Mouse (Mus musculus): Measurements from ENCODE around the gene Ube2d2b.

Gene Ube2d2b

DNA sequence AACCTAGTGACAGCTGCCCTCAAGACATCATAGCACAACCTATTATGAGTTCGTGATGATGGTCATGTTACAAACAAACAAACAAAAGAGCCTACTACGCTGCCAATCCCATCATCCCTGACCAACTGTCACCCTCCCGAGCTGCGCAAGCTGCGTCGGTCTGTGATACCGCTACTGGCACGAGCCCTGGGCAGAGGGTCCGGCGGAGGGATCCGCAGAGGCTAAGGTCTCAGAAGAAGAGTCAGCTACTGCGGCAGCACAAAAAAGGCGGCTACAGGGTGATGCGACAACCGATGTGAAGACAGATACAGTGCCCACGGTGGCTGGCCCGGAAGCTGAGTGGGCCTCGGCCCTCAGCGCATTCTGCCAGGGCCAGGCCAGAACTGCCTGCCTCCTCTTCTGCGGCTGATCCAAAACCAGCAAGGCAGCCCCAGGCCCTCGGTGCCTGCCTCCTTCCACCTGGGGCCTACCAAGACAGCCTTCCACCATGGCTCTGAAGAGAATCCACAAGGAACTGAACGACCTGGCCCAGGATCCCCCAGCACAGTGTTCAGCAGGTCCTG lies at the start of gene Ube2d2b:
Ube2d2b (plus strand) TSS at position 102 of the 563 bp plus-strand sequence.
- no peak for DNase-seq (ENCODE audit: low read depth)

DNA sequence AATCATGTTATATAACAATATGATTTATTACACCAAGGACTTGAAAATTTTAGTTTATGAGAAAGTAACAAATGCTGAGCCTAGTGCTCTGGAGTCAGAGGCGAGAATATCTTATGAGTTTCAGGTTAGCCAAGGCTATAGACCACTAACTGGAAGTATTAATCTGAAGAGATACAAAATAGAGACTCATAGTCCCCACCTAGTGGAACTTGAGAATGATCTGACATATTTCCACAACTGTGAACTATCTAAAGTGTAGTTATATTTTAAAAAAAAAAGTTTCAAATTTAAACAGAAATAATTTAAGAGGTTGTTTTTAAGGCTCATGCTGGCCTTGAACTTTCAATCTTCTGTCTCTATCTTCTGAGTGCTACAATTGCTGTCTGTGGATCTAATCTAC lies 47.5 kb upstream of the Ube2d2b start:
- no peak for DNase-seq (ENCODE audit: low read depth)

DNA sequence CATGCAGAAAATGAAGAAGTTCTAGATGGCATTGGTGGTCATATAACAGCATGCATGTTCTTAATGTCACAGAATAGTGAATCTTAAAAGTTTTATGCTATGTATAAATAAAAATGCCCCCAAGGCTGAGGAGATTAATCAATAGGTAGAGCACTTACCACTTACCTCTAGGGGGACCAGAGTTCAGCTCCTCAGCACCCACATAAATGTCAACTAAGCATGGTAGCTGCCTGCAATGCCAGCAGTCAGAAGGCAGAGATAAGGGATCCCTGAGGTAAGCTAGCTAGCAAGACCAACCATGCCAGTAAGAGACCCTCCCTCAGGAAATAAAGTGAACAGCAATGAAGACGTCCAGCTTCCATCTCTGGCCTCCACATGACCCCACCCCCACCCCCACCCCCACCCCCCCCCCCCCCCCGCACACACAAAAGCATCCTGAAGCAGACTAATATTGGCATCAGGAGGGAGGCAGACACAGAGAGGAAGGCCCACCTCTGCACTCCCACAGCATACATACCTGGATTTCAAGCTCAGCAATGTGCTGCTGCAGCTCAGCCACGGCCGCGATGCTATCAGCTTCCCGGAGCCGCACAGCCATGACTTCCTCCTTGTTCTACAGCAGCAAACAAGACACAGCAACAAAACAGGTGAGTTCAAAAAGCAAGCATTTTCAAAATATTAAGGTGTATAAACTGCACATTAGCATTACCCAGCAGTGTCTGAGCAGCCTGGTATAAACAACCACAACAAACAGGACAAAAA lies 42.0 kb upstream of the Ube2d2b start:
- DNase-seq (ENCODE audit: low read depth), result no peak

DNA sequence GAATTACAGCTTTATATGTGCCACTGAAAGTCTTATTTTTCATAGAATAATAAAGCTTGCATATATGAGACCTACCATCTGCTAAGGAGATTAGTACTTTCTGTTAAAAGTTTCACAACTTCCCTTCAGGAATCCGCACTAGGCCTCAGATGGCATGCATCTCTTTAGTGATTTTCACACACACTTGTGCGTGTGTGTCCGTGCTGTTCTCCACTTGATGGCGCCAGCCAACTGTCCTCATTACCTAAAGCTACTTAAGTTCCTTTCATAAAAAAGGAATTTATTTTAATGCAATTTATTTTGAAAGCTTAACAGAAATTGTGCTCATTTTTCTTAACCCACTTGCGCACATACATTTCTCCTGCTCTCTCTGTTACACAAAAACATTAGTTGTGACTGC lies 40.4 kb upstream of the Ube2d2b start:
- peak; percentile 13 for DNase-seq (ENCODE audit: low read depth)

DNA sequence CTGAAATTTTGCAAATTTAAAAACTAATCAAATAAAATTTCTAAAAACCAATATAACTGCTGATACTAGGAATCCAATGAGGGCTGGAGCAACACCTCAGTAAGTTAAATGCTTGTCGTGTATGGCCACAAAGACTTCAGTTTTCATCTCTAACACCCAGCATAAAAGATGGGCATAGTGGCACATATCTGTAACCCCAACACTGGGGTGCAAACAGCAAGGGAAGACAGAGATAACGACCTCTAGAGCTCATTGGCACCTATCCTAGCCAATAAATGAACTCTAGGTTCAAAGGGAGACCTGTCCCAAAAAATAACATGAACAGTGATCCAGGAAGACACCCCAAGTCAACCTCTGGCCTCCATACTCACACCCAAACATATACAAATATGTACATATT lies 37.9 kb upstream of the Ube2d2b start:
- peak; percentile 7 for DNase-seq (ENCODE audit: low read depth)

DNA sequence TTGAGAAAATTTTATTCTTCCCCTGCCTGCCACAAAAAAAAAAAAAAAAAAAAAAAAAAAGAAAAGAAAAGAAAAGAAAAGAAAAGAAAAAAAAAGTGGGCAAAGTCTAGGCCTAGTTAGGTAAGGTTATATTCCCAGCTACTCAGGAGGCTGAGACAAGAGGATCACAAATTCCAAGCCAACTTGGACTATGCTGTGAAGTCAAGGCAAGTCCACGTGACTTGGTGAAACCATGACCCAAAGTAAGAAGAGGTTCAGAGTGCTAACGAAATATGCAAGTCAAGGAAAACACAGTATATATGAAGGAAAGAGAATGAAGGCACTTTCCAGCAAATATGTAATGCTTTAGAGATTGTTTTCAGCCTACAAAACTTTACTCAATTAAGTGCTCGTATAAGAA lies 37.4 kb upstream of the Ube2d2b start:
- DNase-seq (ENCODE audit: low read depth), result no peak

DNA sequence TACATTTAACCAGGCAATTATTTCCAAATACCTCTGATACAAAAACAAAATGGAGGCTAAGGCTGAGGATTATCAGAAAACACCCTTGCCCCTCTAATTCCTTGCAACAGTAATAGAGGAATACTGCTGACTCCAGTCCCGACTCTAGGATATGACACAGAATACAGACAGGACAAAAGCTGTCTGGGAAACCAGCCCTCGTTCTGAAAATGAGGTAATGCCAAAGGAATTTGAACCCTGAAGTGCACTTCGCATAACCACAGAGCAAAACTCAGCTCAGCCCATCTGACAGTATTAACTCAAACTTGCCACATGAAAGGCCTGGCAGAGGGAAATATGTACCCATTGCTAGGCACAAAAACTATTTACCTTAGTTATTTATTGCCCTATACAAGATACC lies 36.6 kb upstream of the Ube2d2b start:
- no peak for DNase-seq (ENCODE audit: low read depth)

DNA sequence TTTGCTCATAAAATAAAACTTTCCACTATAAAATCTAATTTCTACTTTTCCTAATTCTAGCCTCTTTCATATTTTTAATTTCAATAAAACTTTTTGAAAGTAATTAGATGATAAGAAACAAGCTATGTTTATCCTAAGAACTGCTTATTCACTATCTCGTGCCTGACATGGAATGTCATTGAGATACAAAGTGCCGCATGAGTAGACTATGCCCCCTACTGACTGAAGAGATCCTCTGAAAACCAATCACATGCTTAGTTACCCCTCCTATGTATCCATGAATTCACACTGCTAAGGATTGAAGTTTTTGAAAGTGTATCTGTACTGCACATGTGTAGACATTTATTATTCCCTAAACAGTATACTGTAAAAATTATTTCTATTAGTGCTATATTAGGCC lies 36.0 kb upstream of the Ube2d2b start:
- peak; percentile 10 for DNase-seq (ENCODE audit: low read depth)

DNA sequence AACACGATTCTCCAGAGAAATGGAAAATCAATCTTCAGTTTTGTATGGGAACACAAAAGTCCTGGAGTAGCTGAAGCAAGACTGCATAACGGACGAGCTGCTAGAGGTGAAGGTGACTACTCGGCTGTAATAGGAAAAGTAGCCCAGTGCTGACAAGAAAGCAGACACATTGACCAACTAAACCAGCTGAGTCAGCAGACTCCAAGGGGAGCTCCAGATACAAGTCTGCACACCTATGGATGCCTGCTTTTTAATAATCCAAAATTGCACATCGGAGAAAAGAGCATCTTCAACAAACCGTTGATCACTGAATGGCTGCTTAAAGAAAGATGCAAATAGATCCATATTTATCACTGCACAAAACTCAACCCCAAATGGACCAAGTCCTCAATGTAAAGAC lies 31.6 kb upstream of the Ube2d2b start:
- no peak for DNase-seq (ENCODE audit: low read depth)

DNA sequence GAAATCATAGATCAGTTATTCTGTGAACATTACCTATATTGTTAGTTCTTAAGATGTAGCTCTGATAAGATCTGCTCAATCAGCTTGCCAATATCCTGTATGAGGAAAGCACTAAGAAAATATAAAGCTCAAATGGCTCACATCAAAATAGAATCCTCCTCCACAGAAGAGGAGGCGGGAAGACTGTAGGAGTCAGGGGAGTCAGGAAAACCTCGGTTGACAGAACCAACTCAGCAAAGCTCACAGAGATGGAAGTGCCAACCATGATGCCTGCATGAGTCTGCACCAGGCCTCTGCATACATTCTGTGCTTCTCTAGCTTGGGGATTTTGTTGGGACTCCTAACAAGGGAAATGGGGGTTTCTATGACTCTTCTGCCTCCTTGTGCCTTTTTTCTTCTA lies 28.7 kb upstream of the Ube2d2b start:
- DNase-seq (ENCODE audit: low read depth), result no peak

DNA sequence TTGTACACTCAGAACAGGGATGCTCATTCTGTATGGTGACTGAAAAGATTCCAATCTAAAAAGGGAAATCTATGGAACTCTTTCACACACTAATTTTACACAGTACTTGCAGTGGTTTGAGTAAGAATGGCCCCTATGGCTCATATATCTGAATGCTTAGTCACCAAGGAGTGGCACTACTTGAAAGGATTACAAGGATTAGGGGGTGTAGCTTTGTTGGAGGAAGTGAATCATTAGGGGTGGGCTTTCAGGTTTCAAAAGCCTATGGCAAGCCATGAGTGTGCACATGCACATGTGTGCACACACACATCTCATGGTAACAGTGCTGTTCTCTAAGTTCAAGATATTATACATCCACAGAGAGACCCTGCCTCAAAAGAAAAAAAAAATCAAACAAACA lies 27.3 kb upstream of the Ube2d2b start:
- DNase-seq (ENCODE audit: low read depth), result no peak

DNA sequence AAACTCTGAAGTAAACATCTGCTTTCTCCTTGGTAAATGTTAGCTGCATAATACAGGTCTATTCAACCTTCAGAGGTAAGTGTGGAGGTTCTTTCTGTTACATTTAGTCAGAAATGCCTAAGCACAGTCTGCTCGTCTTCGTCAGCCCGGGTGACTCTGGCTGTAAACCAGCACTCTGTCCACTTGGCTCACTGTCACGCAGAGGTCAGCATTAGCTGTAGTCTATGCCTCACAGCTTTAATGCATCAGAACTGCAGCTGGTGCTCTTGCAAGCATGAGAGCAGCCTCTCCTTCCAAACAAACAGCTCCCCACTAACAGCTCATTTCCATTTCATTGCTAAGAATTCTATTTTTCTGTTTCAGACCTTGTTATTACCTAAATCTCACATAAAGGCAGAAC lies 22.4 kb upstream of the Ube2d2b start:
- DNase-seq (ENCODE audit: low read depth), result no peak

DNA sequence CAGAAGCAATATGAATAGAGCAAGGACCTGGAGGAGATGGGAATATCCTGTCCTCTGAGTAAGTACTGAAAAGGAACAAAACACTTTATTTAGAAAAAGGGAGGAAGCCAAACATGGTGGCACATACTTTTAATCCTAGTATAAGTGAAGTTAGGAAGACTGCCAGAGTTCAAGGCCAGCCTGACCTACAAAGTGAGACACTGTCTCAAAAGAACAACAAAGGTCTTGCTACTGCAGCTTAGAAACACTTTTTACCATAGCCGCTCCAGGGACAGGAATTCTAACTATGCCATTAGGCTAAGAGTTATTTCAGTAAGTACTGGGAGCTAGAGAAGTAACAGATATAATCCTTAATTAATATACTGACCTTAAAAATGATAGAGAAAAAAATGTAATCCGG lies 15.2 kb upstream of the Ube2d2b start:
- DNase-seq (ENCODE audit: low read depth), result no peak

DNA sequence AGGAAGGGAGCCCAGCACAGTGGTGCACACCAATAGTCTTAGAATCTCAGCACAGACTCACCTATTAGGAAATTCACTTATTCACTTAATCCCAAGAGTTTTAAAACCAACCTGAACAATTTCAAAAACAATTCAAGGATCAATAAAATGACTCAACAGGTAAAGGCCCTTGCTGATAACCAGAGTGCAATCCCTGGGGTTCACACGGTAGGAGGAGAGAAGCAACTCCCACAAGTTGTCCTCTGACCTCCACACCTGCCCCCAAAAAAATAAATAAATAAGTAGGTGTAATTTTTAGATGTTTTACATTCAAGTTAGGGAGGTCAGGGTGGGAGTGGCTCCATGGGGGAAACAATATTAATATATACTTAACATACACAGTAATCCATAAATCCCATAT lies 7.4 kb upstream of the Ube2d2b start:
- no peak for DNase-seq (ENCODE audit: low read depth)

DNA sequence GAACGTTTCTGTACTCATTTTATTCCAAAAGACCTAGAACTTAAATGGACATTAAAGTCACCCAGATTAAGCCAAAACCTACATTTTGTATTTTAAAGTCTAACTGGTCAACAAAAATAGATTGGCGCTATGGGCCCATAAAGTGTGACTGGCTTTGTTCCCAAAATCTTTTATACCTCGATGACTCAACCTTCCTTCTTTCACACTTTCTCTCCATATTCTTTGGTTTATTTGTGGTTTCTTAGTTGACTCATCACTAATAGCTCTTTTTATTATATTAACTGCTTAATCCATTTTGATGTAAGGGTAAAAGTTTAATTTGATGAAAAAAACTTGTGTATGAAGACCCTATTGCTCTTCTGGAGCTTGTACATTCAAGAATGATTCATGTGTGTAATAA lies 1.5 kb downstream of the Ube2d2b start:
- DNase-seq (ENCODE audit: low read depth), result no peak

DNA sequence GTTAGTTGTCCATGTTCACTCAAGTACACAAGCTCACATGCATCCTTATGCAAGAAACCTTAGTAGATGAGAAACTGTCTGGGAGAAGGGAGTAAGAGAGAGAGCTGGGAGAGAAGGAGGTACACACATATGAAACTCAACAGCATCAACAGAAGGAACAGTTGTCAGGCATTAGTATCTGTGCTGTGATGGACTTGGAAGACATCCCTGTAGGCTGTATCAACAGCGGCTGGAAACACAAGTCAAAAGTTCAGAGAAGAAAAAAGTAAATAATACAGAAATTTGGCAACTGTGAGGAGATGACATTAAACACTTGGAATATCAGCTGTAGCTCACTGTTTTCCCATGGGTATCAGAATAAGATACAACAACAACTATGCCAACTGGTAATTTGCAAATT lies 4.4 kb downstream of the Ube2d2b start:
- DNase-seq (ENCODE audit: low read depth), result no peak

DNA sequence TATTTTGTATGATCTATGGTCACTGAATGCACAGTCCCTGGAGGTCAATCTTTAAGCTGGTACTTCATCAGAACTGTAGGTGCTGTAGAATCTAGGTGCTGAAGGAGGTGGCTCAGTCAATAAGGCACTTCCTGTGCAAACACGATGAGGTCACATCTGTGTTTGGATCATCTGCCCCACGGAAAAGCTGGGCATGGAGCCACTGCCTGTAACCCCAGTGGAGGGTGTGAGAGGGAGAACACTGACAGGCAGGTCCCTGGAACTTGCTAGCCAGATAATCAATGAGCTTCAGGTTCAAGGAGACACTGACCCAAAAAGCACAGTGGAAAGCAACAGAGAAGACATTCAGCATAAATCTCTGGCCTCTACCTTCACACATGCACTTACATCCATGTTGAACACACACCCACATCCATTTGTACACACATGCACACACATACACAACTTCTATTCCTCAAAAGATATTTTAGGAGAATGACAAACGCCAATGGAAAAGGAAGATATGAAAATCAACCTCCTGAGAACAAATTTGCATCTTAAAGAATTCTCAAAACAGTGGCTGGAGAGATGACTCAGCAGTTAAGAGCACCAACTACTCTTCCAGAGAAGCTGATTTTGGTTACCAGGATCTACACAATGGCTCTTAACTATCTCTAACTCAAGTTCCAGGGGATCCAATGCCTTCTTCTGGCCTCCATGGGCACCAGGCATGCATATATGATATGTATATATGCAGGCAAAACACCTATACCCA lies 9.2 kb downstream of the Ube2d2b start:
- DNase-seq (ENCODE audit: low read depth), result no peak

DNA sequence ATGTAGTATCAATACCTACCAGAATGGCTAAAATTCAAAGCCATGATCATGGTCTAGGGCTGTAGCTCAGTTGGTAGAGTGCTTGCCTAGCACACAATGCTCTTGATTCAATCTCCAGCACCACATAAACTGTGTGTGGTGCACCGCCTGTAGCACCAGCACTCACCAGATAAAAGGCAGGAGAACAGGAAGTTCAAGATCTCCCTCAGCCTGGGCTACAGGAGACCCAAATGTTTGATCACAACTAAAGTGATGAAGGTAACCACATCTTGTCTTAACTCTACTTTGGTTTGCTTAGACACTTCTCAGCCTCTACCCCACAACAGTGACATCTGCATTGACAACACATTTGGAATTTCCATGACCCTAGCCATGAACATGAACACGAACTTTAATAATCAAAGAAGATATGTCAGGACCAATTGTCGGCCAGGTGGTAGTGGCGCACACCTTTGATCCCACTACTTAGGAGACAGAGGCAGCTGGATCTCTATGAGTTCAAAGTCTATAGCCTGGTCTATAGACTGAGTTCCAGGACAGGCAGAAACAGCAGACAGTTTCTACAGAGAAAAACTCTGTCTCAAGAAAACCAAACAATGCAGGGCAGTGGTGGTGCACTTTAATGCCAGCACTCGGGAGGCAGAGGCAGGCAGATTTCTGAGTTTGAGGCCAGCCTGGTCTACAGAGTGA lies 10.8 kb downstream of the Ube2d2b start:
- DNase-seq (ENCODE audit: low read depth), result no peak

DNA sequence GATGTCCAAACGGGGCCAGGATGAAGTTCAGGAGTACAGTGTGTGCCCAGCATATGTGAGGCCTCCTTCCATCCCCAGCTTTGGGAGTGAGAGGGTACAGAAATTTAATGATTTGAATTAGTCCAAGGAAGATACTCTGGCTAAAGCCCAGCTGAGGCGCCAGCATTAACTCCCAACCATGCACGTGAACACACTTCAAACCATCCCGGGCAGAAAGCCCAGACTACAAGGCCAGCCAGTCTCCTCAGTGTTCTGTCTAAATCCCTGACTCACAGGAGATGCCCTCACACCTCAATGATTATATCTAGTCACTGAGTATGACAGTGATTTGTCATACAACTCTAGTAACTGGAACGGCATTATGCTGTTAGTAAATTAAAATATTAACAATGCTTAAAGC lies 17.4 kb downstream of the Ube2d2b start:
- DNase-seq (ENCODE audit: low read depth), result no peak

DNA sequence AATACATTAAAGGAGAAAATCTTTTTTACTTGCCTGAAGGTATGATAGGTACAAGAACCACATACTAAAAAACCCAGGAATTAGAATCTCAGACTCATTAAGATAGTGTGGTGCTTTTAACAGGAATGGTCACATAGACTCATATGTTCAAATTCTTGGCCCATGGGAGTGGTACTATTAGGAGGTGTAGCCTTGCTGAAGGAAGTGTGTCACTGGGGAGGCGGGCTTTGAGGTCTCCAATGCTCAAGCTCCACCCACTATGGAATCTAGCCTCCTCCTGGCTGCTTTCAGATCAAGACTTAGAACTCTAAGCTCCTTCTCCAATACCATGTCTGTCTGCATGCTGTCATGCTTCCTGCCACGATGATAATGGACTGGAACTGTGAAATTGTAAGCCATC lies 17.9 kb downstream of the Ube2d2b start:
- DNase-seq (ENCODE audit: low read depth), result no peak

DNA sequence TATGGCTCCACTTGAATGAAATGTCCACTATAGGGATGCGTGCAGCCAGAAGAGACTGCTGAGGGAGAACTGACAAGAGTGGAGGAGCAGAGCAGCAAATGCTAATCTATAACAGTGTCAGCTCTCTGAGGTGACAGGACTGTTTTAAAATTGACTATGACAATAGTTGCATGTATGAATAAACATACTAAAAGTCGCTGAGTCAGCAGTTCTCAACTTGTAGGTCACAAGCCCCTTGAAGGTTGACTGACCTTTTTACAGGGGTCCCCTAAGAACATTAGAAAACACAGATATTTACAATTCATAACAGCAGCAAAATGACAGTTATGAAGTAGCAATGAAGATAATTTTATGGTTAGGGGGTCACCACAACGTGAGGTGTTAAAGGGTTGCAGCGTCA lies 19.1 kb downstream of the Ube2d2b start:
- DNase-seq (ENCODE audit: low read depth), result no peak

DNA sequence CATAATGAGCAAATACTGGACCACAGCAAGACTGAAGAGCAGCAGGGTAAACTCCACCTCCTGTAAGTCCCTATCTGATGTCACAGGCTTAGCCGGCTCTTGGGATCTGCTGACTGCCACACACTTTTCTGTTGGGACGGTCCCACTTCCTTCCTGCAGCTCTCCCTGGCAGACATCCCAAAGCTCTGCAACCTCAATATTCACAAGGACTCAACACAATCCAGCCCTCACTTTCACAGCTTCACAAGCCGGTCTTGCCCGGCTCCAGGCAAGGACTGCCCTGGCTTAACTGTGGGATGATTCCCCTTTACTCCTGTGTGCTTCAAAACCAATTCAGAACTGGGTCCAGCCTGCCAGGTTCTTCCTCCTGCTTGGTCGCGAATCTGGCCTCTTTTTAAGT lies 23.9 kb downstream of the Ube2d2b start:
- no peak for DNase-seq (ENCODE audit: low read depth)

DNA sequence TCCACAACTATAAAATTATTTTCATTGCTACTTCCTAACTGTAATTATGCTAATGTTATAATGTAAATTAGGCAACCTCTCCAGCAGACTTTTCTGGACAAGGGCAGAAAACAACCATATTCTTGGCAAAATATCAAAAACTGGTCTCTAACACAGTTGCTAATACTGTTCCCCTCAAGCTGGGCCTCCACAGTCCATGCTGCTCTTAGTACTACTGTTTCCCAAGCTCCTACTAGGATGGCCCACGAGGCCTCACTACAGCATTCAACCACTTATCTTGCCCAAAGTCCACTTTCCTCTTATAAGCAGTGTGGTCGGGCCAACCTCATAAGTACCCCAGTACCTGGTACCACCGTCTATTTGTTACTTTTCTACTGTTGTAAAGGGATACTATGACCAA lies 24.7 kb downstream of the Ube2d2b start:
- no peak for DNase-seq (ENCODE audit: low read depth)

Data from c-Kit-positive CD71-positive TER-119-negative erythroid progenitor cells, embryonic 14.5 days (primary cell).